Mouse (Mus musculus) MEL (cell line): ENCODE measurements around the gene Pidd1. TPM values are rescaled to one million over a fixed set of nuclear protein-coding genes. Genes with fewer than 3 reads are reported as not detected.

Experiments
- DNase-seq: peaks from one replicate; pipeline ENCODE4 v3.0.0; 2011; ENCODE audit warnings: low read depth, low spot score
- H3K27ac ChIP-seq: 2 replicates; pipeline ENCODE4 v1.5.1; 2012; ENCODE audit warnings: low read depth, mild to moderate bottlenecking, control low read depth, low read length, moderate library complexity; ENCODE audit not compliant: control insufficient read depth
- H3K27me3 ChIP-seq, 2 experiments: fragments of 150-350 bp in 1 of 2; sonication (generic) in 1 of 2; 2 replicates each; pipeline ENCODE4 v1.6.1; 2012; ENCODE audit warnings: low read length in 2 of 2, mild to moderate bottlenecking in 2 of 2, improper control_type of control experiment in 1 of 2, moderate library complexity in 1 of 2; ENCODE audit not compliant: insufficient read depth in 2 of 2, control insufficient read depth in 1 of 2
- H3K36me3 ChIP-seq, 2 experiments: 2 replicates each; pipeline ENCODE4 v1.6.1; 2012 to 2014; ENCODE audit warnings: low read length in 2 of 2, improper control_type of control experiment in 1 of 2, inconsistent platforms in 1 of 2, mild to moderate bottlenecking in 1 of 2; ENCODE audit not compliant: insufficient read depth in 2 of 2, control insufficient read depth in 1 of 2
- H3K4me1 ChIP-seq, 2 experiments: fragments of 150-350 bp in 1 of 2; sonication (generic) in 1 of 2; 2 replicates each; pipeline ENCODE4 v1.6.1; 2012; ENCODE audit warnings: low read length in 2 of 2, improper control_type of control experiment in 1 of 2, mild to moderate bottlenecking in 1 of 2; ENCODE audit not compliant: insufficient read depth in 2 of 2, control insufficient read depth in 1 of 2
- H3K4me3 ChIP-seq, 2 experiments: fragments of 150-350 bp in 1 of 2; sonication (generic) in 1 of 2; 2 replicates each; pipeline ENCODE4 v1.5.1; 2012; ENCODE audit warnings: low read depth in 2 of 2, low read length in 2 of 2, mild to moderate bottlenecking in 2 of 2, moderate library complexity in 2 of 2, control low read depth in 1 of 2, improper control_type of control experiment in 1 of 2; ENCODE audit not compliant: control insufficient read depth in 1 of 2, insufficient read depth in 1 of 2
- H3K79me2 ChIP-seq: 2 replicates; pipeline ENCODE4 v1.6.1; 2012; ENCODE audit warnings: mild to moderate bottlenecking, low read length, moderate library complexity; ENCODE audit not compliant: control insufficient read depth, poor library complexity, insufficient read depth
- H3K9ac ChIP-seq: 2 replicates; pipeline ENCODE4 v1.6.1; 2012; ENCODE audit warnings: low read depth, mild to moderate bottlenecking, control low read depth, low read length, moderate library complexity; ENCODE audit not compliant: control insufficient read depth, poor library complexity, severe bottlenecking
- H3K9me3 ChIP-seq: fragments of 150-350 bp; sonication (generic); replicated peaks from 2 replicates; pipeline ENCODE4 v1.6.1; 2012; ENCODE audit warnings: mild to moderate bottlenecking, low read length, improper control_type of control experiment, moderate library complexity; ENCODE audit not compliant: insufficient read depth
- BHLHE40 ChIP-seq: IDR thresholded peaks from 2 replicates; pipeline ENCODE4 v1.6.1; 2012; ENCODE audit warnings: low read depth, mild to moderate bottlenecking, inconsistent platforms, low read length, improper control_type of control experiment, borderline replicate concordance
- E2F4 ChIP-seq: IDR thresholded peaks from 2 replicates; pipeline ENCODE4 v1.6.1; 2011; ENCODE audit warnings: low read depth, low read length, improper control_type of control experiment, borderline replicate concordance
- ELF1 ChIP-seq: IDR thresholded peaks from 2 replicates; pipeline ENCODE4 v1.6.1; 2014; ENCODE audit warnings: low read depth, mild to moderate bottlenecking, inconsistent platforms, low read length, improper control_type of control experiment, moderate library complexity
- EP300 ChIP-seq, 2 experiments: IDR thresholded peaks; 2 replicates each; pipeline ENCODE4 v1.6.1; 2011; ENCODE audit warnings: improper control_type of control experiment in 2 of 2, low read length in 2 of 2, low read depth in 1 of 2, mild to moderate bottlenecking in 1 of 2
- KAT2A ChIP-seq: conservative IDR thresholded peaks from 2 replicates; pipeline ENCODE4 v1.6.1; 2012; ENCODE audit warnings: low read depth, low read length, improper control_type of control experiment, inconsistent platforms
- MAZ ChIP-seq: IDR thresholded peaks from 2 replicates; pipeline ENCODE4 v1.6.1; 2012; ENCODE audit warnings: low read depth, mild to moderate bottlenecking, inconsistent platforms, low read length, improper control_type of control experiment
- MXI1 ChIP-seq: IDR thresholded peaks from 2 replicates; pipeline ENCODE4 v1.6.1; 2011; ENCODE audit warnings: mild to moderate bottlenecking, low read depth, low read length, improper control_type of control experiment
- MYC ChIP-seq: IDR thresholded peaks from 2 replicates; pipeline ENCODE4 v1.6.1; 2011; ENCODE audit warnings: low read depth, mild to moderate bottlenecking, low read length, improper control_type of control experiment, moderate library complexity
- NRF1 ChIP-seq: IDR thresholded peaks from 2 replicates; pipeline ENCODE4 v1.6.1; 2014; ENCODE audit warnings: low read depth, mild to moderate bottlenecking, inconsistent platforms, low read length, improper control_type of control experiment, moderate library complexity; ENCODE audit not compliant: poor library complexity, insufficient read depth, severe bottlenecking
- POLR2A ChIP-seq, 2 experiments: IDR thresholded peaks; 2 replicates each; pipeline ENCODE4 v1.6.1; 2011 to 2012; ENCODE audit warnings: low read length in 2 of 2, mild to moderate bottlenecking in 2 of 2, control low read depth in 1 of 2, improper control_type of control experiment in 1 of 2, low read depth in 1 of 2, moderate library complexity in 1 of 2; ENCODE audit not compliant: control insufficient read depth in 1 of 2, insufficient read depth in 1 of 2, poor library complexity in 1 of 2
- POLR2AphosphoS5 ChIP-seq: IDR thresholded peaks from 2 replicates; pipeline ENCODE4 v1.6.1; 2012; ENCODE audit warnings: low read depth, borderline replicate concordance, mild to moderate bottlenecking, inconsistent platforms, low read length, moderate library complexity, mixed read lengths
- RAD21 ChIP-seq: IDR thresholded peaks from 2 replicates; pipeline ENCODE4 v1.6.1; 2011; ENCODE audit warnings: mild to moderate bottlenecking, low read depth, low read length, improper control_type of control experiment
- SIN3A ChIP-seq: IDR thresholded peaks from 2 replicates; pipeline ENCODE4 v1.6.1; 2012; ENCODE audit warnings: low read length, improper control_type of control experiment, inconsistent platforms
- TAL1 ChIP-seq: IDR thresholded peaks from 2 replicates; pipeline ENCODE4 v1.6.1; 2012; ENCODE audit warnings: mild to moderate bottlenecking, inconsistent platforms, low read length, moderate library complexity, mixed read lengths
- TBP ChIP-seq: IDR thresholded peaks from 2 replicates; pipeline ENCODE4 v1.8.0; 2011; ENCODE audit warnings: low read depth, low read length, improper control_type of control experiment
- TCF12 ChIP-seq: IDR thresholded peaks from 2 replicates; pipeline ENCODE4 v1.6.1; 2014; ENCODE audit warnings: low read depth, mild to moderate bottlenecking, inconsistent platforms, low read length, improper control_type of control experiment, moderate library complexity
- UBTF ChIP-seq: IDR thresholded peaks from 2 replicates; pipeline ENCODE4 v1.6.1; 2012; ENCODE audit warnings: low read depth, mild to moderate bottlenecking, inconsistent platforms, low read length, improper control_type of control experiment, moderate library complexity, borderline replicate concordance; ENCODE audit not compliant: insufficient read depth
- USF1 ChIP-seq: IDR thresholded peaks from 2 replicates; pipeline ENCODE4 v1.6.1; 2014; ENCODE audit warnings: low read depth, mild to moderate bottlenecking, inconsistent platforms, low read length, improper control_type of control experiment, moderate library complexity
- ZC3H11A ChIP-seq: IDR thresholded peaks from 2 replicates; pipeline ENCODE4 v1.6.1; 2012; ENCODE audit warnings: low read depth, mild to moderate bottlenecking, inconsistent platforms, low read length, improper control_type of control experiment
- ZKSCAN1 ChIP-seq: IDR thresholded peaks from 2 replicates; pipeline ENCODE4 v1.6.1; 2012; ENCODE audit warnings: low read depth, mild to moderate bottlenecking, inconsistent platforms, low read length, improper control_type of control experiment, moderate library complexity
- polyA plus RNA-seq, 2 experiments: library from polyadenylated mRNA; stranded (reverse) in 1 of 2; unstranded in 1 of 2; fragments of >175 nt in 1 of 2; fragments of >200 nt in 1 of 2; gene quantifications; 2 replicates each; pipeline versions ENCODE4 v1.2.1 to v1.2.4; 2012; ENCODE audit warnings: low replicate concordance in 2 of 2, low read depth in 1 of 2; ENCODE audit not compliant: insufficient read length in 2 of 2, insufficient read depth in 1 of 2, missing spikeins in 1 of 2
- total RNA-seq: library from RNA; depleted of rRNA; stranded (reverse); fragments of 300-350 nt; gene quantifications from 2 replicates; pipeline ENCODE4 v1.2.3, GENCODE M21; 2012

Gene Pidd1
- total and polyA plus RNA-seq, 3 experiments: 6.4 to 27.2 TPM; not detected in 1

- peaks cover 42% of the 10 kb centered on the region for H3K79me2 ChIP-seq
- H3K4me1 ChIP-seq: peaks cover 8 to 27% of the 10 kb centered on the region in 2 experiments; a peak in 3 of 4 replicates
- H3K27ac ChIP-seq: no peak overlapping the region
- peaks cover 0 to 18% of the 10 kb centered on the region in 2 experiments; a peak in 2 of 4 replicates for H3K36me3 ChIP-seq
- no peak overlapping the region for H3K9ac ChIP-seq
- TF ChIP-seq POLR2A (IDR thresholded peaks at IDR 0.05; ENCODE audit: control insufficient read depth in 1 of 2, insufficient read depth in 1 of 2, low read depth in 1 of 2, low read length in 2 of 2, poor library complexity in 1 of 2) (peak in 1 of 2 experiments; percentile 18; a peak in 1 of 4 replicates), MAZ (no peak)
- DNase-seq: no peak
- H3K9me3 ChIP-seq: no peaks in the 10 kb centered on the region
- no peak overlapping the region for H3K4me3 ChIP-seq
- no peaks in the 10 kb centered on the region for H3K27me3 ChIP-seq
Measured at GRCm38 (mm10) chr7:141471236-141471635, 27.4 kb upstream of the Pidd1 start.

GRCm38 (mm10) chr7:141470637-141470944 lies 26.8 kb upstream of the Pidd1 start:
- Histone ChIP-seq H3K9ac (no peak overlapping the region), H3K79me2 (peaks cover 36% of the 10 kb centered on the region), H3K36me3 (peaks cover 0 to 18% of the 10 kb centered on the region in 2 experiments; a peak in 2 of 4 replicates), H3K27me3 (no peaks in the 10 kb centered on the region), H3K4me1 (peaks cover 8 to 32% of the 10 kb centered on the region in 2 experiments), H3K9me3 (no peaks in the 10 kb centered on the region), H3K27ac (no peak overlapping the region), H3K4me3 (no peak overlapping the region)
- DNase-seq: no peak
- TF ChIP-seq POLR2AphosphoS5 (no peak), NRF1 (no peak), E2F4 (no peak), TAL1 (no peak), EP300 (IDR thresholded peaks at IDR 0.05; ENCODE audit: low read depth in 1 of 2, low read length in 2 of 2) (no peak), SIN3A (no peak), MXI1 (no peak), UBTF (no peak), ZC3H11A (no peak), BHLHE40 (no peak), RAD21 (no peak), MYC (no peak), POLR2A (IDR thresholded peaks at IDR 0.05; ENCODE audit: control insufficient read depth in 1 of 2, insufficient read depth in 1 of 2, low read depth in 1 of 2, low read length in 2 of 2, poor library complexity in 1 of 2) (no peak; a peak in 1 of 4 replicates), KAT2A (no peak), ELF1 (no peak), TCF12 (no peak), TBP (no peak), ZKSCAN1 (no peak), USF1 (no peak)
